Mouse (Mus musculus) neural tube, embryonic 10.5 days (tissue): ENCODE data around the gene Nmu.
A peak's percentile ranks its signal among the peaks of the same experiment; 100 is the strongest.

ENCODE experiments used
- DNase-seq: peaks from one replicate; pipeline ENCODE4 v3.0.0-alpha.2; 2017; ENCODE audit warnings: low spot score; ENCODE audit errors: extremely low spot score

The Nmu gene

GRCm38 (mm10) chr5:76321249-76322196, 42.1 kb downstream of the Nmu start:
- DNase-seq = no peak

DNA sequence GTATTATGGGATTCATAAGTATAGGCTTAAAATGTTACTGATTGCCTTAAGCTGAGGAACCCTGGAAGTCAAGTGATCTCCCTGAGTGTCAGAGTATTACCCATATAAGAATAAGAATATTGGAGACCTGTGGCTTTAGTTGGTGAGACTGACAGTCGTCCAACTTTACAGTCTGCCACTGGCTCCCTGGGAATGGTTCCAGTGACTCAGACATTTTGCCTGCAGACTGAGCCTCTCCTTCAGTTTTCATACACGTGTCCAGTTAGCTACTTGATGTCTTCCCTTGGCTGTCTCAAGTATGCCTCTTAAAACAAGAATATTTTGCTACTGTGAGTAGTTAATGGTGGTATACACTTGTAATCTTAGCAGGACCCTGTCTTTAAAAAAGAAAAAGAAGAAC, 55.4 kb downstream of the Nmu start:
- no peak for DNase-seq

GRCm38 (mm10) chr5:76306261-76306660, 57.3 kb downstream of the Nmu start:
- DNase-seq = no peak

DNA sequence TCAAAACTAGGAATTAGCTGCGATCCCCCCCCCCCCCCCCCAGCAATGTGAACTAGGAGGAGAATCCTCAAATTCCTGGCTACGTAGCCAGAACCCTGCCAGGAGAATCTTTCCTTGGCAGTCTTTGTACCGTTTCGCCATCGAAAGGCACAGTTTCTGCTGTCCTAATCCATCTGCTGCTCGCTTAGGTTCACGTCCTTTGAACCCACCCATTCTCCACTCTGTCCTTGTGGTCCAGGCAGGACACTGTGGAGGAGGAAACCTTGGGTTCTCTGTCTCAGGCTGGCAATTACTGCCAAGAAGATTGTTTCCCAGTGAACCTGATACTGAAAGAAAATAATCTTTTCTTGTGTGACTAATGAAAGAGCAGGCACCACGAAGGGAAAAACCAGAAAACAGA, 58.0 kb downstream of the Nmu start:
- DNase-seq = peak; percentile 44

DNA sequence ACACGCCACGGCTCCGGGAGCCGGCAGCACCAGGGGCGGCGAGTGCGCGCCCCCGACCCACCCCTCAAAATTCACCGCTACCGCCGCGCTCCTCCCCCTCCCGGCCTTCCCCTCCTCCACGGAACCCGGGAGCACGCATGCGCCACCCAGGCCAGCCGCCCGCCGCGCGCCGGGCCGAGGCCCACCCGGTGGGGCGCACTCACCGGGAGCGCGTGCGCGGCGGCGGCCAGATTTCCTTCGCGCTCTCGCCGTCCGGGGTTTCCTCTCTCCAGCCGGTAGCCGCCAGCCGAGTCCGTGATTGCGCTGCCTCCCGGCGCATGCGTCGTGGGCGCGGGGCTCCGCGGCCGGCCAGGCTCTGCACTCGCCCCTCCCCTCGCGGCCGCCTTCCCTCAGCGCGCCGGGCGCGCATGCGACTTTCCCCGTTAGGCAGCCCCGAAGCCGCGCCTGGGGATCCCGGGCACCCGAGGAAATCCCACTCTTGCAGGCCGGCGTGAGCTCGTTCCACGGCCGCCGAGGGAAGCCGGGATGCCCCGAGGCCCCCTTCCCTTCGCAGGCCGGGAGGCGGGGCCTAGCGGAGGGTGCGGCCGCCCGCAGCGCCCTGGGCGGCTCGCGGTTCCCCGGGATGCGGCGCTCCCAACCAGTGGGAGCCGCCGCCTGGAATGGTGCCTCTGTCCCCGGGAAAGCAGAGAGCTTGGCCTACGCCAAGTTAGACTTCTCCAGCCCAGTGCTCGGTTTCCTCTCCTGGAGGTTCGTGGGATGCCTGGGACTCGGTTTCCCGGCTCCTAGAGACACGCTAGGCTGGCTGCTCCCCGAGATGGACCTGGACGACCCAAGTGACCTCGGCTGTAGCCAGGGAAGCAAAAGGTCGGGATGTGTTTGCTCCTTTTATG, 58.9 kb downstream of the Nmu start, which contains the start of gene Clock:
Gene Clock, minus strand, starts transcription at position 341 of the 890 bp plus-strand sequence.
- DNase-seq = peak; percentile 89

- DNase-seq = peak; percentile 71
Measured at GRCm38 (mm10) chr5:76303745-76304451, 59.7 kb downstream of the Nmu start.

DNA sequence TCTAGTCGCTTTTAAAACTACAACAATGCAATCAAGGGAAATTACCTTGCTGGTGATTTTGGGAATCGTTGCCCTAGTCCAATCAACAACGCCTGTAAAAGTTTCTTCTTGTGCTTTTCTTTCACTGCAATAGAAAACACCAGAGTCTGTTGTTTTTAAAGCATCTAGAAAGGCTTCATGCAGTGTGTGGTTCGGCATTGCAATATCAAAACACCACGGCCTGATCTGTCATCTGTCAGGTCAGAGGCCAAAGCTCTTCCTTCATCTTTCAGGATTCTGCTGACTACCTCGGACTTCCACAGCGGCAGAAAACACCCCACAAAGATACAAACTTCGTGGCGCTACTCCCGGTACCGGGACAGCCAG, 60.2 kb downstream of the Nmu start:
- DNase-seq = no peak

- no peak for DNase-seq
Measured at GRCm38 (mm10) chr5:76302009-76302408, 61.6 kb downstream of the Nmu start.

GRCm38 (mm10) chr5:76289234-76289691, 74.3 kb downstream of the Nmu start:
- no peak for DNase-seq

- no peak for DNase-seq
Measured at GRCm38 (mm10) chr5:76288256-76288655, 75.3 kb downstream of the Nmu start.

- DNase-seq = no peak
Measured at GRCm38 (mm10) chr5:76287062-76287461, 76.5 kb downstream of the Nmu start.

GRCm38 (mm10) chr5:76285699-76286098, 77.9 kb downstream of the Nmu start:
- no peak for DNase-seq

GRCm38 (mm10) chr5:76283890-76284289, 79.7 kb downstream of the Nmu start:
- no peak for DNase-seq
